Mouse (Mus musculus): ENCODE measurements around the gene St8sia1. TPM values are rescaled to one million over a fixed set of nuclear protein-coding genes. Genes with fewer than 3 reads are reported as not detected.

Gene St8sia1
- polyA plus RNA-seq, 1 experiment from 2014 or later, result 1.1 TPM

GRCm38 (mm10) chr6:142837326-142837725 is 126.9 kb downstream of the St8sia1 start:
- Histone ChIP-seq H3K4me3 (ENCODE audit: low read depth, low read length) (no peak overlapping the region), H3K9ac (replicated peaks; ENCODE audit: low read depth, low read length) (no peak overlapping the region), H3K36me3 (ENCODE audit: control insufficient read depth, insufficient read depth, low read length) (no peaks in the 10 kb centered on the region), H3K27ac (ENCODE audit: low read length) (no peak overlapping the region), H3K27me3 (ENCODE audit: control insufficient read depth, insufficient read depth, low read length) (no peaks in the 10 kb centered on the region), H3K9me3 (ENCODE audit: control insufficient read depth, low read depth, low read length) (no peaks in the 10 kb centered on the region), H3K4me2 (replicated peaks; ENCODE audit: low read depth, low read length) (no peak overlapping the region), H3K4me1 (ENCODE audit: control insufficient read depth, insufficient read depth, low read length) (no peaks in the 10 kb centered on the region)
- no peak for ATAC-seq (ENCODE audit: insufficient number of reproducible peaks, insufficient read depth, low FRiP score, low read depth)
- WGBS, result 69% methylated on average over 9 of the region's 9 CpGs

GRCm38 (mm10) chr6:142835726-142836125 is 128.5 kb downstream of the St8sia1 start:
- Histone ChIP-seq H3K9me3 (ENCODE audit: control insufficient read depth, low read depth, low read length) (no peaks in the 10 kb centered on the region), H3K4me1 (ENCODE audit: control insufficient read depth, insufficient read depth, low read length) (no peaks in the 10 kb centered on the region), H3K36me3 (ENCODE audit: control insufficient read depth, insufficient read depth, low read length) (no peaks in the 10 kb centered on the region), H3K27ac (ENCODE audit: low read length) (no peak overlapping the region), H3K4me3 (ENCODE audit: low read depth, low read length) (no peak overlapping the region), H3K9ac (replicated peaks; ENCODE audit: low read depth, low read length) (no peak overlapping the region), H3K4me2 (replicated peaks; ENCODE audit: low read depth, low read length) (no peak overlapping the region), H3K27me3 (ENCODE audit: control insufficient read depth, insufficient read depth, low read length) (no peaks in the 10 kb centered on the region)
- WGBS, result 59% methylated on average over 18 of the region's 18 CpGs
- no peak for ATAC-seq (ENCODE audit: insufficient number of reproducible peaks, insufficient read depth, low FRiP score, low read depth)

DNA sequence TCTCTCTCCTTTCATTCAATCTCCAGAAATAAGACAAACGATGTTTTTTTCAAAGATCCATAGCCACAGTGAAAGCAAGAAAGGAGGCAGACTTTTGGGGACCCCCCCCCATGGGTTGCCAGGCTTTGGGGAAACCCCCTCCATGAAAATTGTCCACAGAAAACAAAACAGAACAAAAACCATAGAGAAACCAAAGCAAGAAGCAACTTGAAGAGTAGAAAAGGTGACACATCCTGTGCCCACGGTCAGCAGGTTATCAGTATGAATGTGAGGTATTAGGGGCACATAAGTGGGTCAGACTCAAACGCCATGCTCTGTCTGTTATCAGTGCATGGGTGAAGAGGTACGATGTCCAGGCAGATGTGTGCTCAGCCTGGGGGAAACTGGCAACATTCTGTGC is 129.3 kb downstream of the St8sia1 start:
- Histone ChIP-seq H3K27ac (ENCODE audit: low read length) (no peak overlapping the region), H3K27me3 (ENCODE audit: control insufficient read depth, insufficient read depth, low read length) (no peaks in the 10 kb centered on the region), H3K4me3 (ENCODE audit: low read depth, low read length) (no peak overlapping the region), H3K9me3 (ENCODE audit: control insufficient read depth, low read depth, low read length) (no peaks in the 10 kb centered on the region), H3K4me1 (ENCODE audit: control insufficient read depth, insufficient read depth, low read length) (no peaks in the 10 kb centered on the region), H3K4me2 (replicated peaks; ENCODE audit: low read depth, low read length) (no peak overlapping the region), H3K36me3 (ENCODE audit: control insufficient read depth, insufficient read depth, low read length) (no peaks in the 10 kb centered on the region), H3K9ac (replicated peaks; ENCODE audit: low read depth, low read length) (no peak overlapping the region)
- WGBS, result 60% methylated on average over 4 of the region's 4 CpGs
- ATAC-seq (ENCODE audit: insufficient number of reproducible peaks, insufficient read depth, low FRiP score, low read depth), result no peak

GRCm38 (mm10) chr6:142831706-142832105 is 132.5 kb downstream of the St8sia1 start:
- H3K27ac ChIP-seq (ENCODE audit: low read length), result no peak overlapping the region
- H3K9ac ChIP-seq (replicated peaks; ENCODE audit: low read depth, low read length), result no peak overlapping the region
- H3K27me3 ChIP-seq (ENCODE audit: control insufficient read depth, insufficient read depth, low read length), result no peaks in the 10 kb centered on the region
- no peaks in the 10 kb centered on the region for H3K4me1 ChIP-seq (ENCODE audit: control insufficient read depth, insufficient read depth, low read length)
- H3K4me3 ChIP-seq (ENCODE audit: low read depth, low read length), result no peak overlapping the region
- H3K36me3 ChIP-seq (ENCODE audit: control insufficient read depth, insufficient read depth, low read length), result no peaks in the 10 kb centered on the region
- H3K9me3 ChIP-seq (ENCODE audit: control insufficient read depth, low read depth, low read length), result no peaks in the 10 kb centered on the region
- no peak for ATAC-seq (ENCODE audit: insufficient number of reproducible peaks, insufficient read depth, low FRiP score, low read depth)
- 68% methylated on average over 3 of the region's 3 CpGs for WGBS
- H3K4me2 ChIP-seq (replicated peaks; ENCODE audit: low read depth, low read length), result no peak overlapping the region

- no peak overlapping the region for H3K27ac ChIP-seq (ENCODE audit: low read length)
- ATAC-seq (ENCODE audit: insufficient number of reproducible peaks, insufficient read depth, low FRiP score, low read depth), result no peak
- 17% methylated on average over 8 of the region's 8 CpGs for WGBS
- H3K4me2 ChIP-seq (replicated peaks; ENCODE audit: low read depth, low read length), result no peak overlapping the region
- H3K9ac ChIP-seq (replicated peaks; ENCODE audit: low read depth, low read length), result no peak overlapping the region
- no peaks in the 10 kb centered on the region for H3K36me3 ChIP-seq (ENCODE audit: control insufficient read depth, insufficient read depth, low read length)
- H3K4me3 ChIP-seq (ENCODE audit: low read depth, low read length), result no peak overlapping the region
- H3K27me3 ChIP-seq (ENCODE audit: control insufficient read depth, insufficient read depth, low read length), result no peaks in the 10 kb centered on the region
- no peaks in the 10 kb centered on the region for H3K9me3 ChIP-seq (ENCODE audit: control insufficient read depth, low read depth, low read length)
- H3K4me1 ChIP-seq (ENCODE audit: control insufficient read depth, insufficient read depth, low read length), result no peaks in the 10 kb centered on the region
These were observed 133.0 kb downstream of the St8sia1 start for GRCm38 (mm10) chr6:142831243-142831642.

- no peaks in the 10 kb centered on the region for H3K36me3 ChIP-seq (ENCODE audit: control insufficient read depth, insufficient read depth, low read length)
- H3K4me3 ChIP-seq (ENCODE audit: low read depth, low read length), result no peak overlapping the region
- H3K27ac ChIP-seq (ENCODE audit: low read length), result no peak overlapping the region
- no peaks in the 10 kb centered on the region for H3K9me3 ChIP-seq (ENCODE audit: control insufficient read depth, low read depth, low read length)
- no peak for ATAC-seq (ENCODE audit: insufficient number of reproducible peaks, insufficient read depth, low FRiP score, low read depth)
- no peak overlapping the region for H3K9ac ChIP-seq (replicated peaks; ENCODE audit: low read depth, low read length)
- WGBS, result 94% methylated on average over 3 of the region's 3 CpGs
- H3K4me1 ChIP-seq (ENCODE audit: control insufficient read depth, insufficient read depth, low read length), result no peaks in the 10 kb centered on the region
- no peaks in the 10 kb centered on the region for H3K27me3 ChIP-seq (ENCODE audit: control insufficient read depth, insufficient read depth, low read length)
- no peak overlapping the region for H3K4me2 ChIP-seq (replicated peaks; ENCODE audit: low read depth, low read length)
These were observed 134.0 kb downstream of the St8sia1 start for GRCm38 (mm10) chr6:142830221-142830620.

DNA sequence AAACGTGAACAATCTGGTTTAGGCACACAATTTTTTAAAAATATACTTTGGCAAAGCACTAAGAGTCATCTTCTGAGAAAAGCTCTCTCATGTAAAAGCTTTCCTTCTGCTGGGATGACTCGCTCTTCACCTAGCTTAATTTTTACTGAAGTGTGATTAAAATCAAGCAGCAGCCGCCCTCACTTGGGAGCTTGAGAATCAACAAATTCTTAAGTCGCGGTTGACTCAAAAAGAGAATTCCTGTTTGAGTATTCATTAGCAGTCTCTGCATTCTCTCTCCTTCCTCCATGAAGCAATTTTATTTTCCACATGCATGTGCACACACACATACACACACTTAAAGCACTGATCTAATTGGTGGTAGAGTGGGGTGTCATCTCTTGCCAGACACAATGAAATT is 138.8 kb downstream of the St8sia1 start:
- Histone ChIP-seq H3K36me3 (ENCODE audit: control insufficient read depth, insufficient read depth, low read length) (no peaks in the 10 kb centered on the region), H3K4me2 (replicated peaks; ENCODE audit: low read depth, low read length) (no peak overlapping the region), H3K4me1 (ENCODE audit: control insufficient read depth, insufficient read depth, low read length) (no peaks in the 10 kb centered on the region), H3K27ac (ENCODE audit: low read length) (no peak overlapping the region), H3K9ac (replicated peaks; ENCODE audit: low read depth, low read length) (no peak overlapping the region), H3K4me3 (ENCODE audit: low read depth, low read length) (no peak overlapping the region), H3K9me3 (ENCODE audit: control insufficient read depth, low read depth, low read length) (no peaks in the 10 kb centered on the region), H3K27me3 (ENCODE audit: control insufficient read depth, insufficient read depth, low read length) (no peaks in the 10 kb centered on the region)
- ATAC-seq (ENCODE audit: insufficient number of reproducible peaks, insufficient read depth, low FRiP score, low read depth), result no peak
- WGBS, result 79% methylated on average over 5 of the region's 5 CpGs

GRCm38 (mm10) chr6:142823008-142823787 is 141.1 kb downstream of the St8sia1 start:
- Histone ChIP-seq H3K36me3 (ENCODE audit: control insufficient read depth, insufficient read depth, low read length) (no peaks in the 10 kb centered on the region), H3K4me3 (ENCODE audit: low read depth, low read length) (no peak overlapping the region), H3K4me1 (ENCODE audit: control insufficient read depth, insufficient read depth, low read length) (no peaks in the 10 kb centered on the region), H3K27ac (ENCODE audit: low read length) (no peak overlapping the region), H3K4me2 (replicated peaks; ENCODE audit: low read depth, low read length) (no peak overlapping the region), H3K9ac (replicated peaks; ENCODE audit: low read depth, low read length) (no peak overlapping the region), H3K9me3 (ENCODE audit: control insufficient read depth, low read depth, low read length) (no peaks in the 10 kb centered on the region), H3K27me3 (ENCODE audit: control insufficient read depth, insufficient read depth, low read length) (no peaks in the 10 kb centered on the region)
- WGBS, result 57% methylated on average over 5 of the region's 5 CpGs
- no peak for ATAC-seq (ENCODE audit: insufficient number of reproducible peaks, insufficient read depth, low FRiP score, low read depth)

DNA sequence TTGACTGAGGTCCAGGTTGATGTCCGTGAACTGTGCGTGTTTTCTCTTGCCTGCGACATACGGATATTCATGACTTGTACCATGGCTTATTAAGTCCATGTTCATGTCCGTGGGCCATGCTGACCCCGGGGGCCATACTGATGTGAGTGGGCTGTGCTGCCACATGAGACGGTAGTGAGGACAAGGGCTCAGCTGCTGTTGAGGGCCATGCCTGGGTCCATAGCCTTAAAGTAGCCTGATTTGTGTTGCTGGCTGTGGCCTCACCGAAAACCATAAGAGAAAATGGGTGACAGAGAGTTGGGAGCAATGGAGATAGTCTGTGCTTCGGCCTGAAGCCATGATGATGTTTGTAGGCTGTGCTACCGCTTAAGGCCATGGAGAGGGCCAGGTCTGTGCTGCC is 145.9 kb downstream of the St8sia1 start:
- H3K27me3 ChIP-seq (ENCODE audit: control insufficient read depth, insufficient read depth, low read length), result no peaks in the 10 kb centered on the region
- 95% methylated on average over 10 of the region's 10 CpGs for WGBS
- H3K9me3 ChIP-seq (ENCODE audit: control insufficient read depth, low read depth, low read length), result no peaks in the 10 kb centered on the region
- H3K9ac ChIP-seq (replicated peaks; ENCODE audit: low read depth, low read length), result no peak overlapping the region
- H3K4me1 ChIP-seq (ENCODE audit: control insufficient read depth, insufficient read depth, low read length), result no peaks in the 10 kb centered on the region
- no peak for ATAC-seq (ENCODE audit: insufficient number of reproducible peaks, insufficient read depth, low FRiP score, low read depth)
- no peak overlapping the region for H3K27ac ChIP-seq (ENCODE audit: low read length)
- no peak overlapping the region for H3K4me2 ChIP-seq (replicated peaks; ENCODE audit: low read depth, low read length)
- H3K4me3 ChIP-seq (ENCODE audit: low read depth, low read length), result no peak overlapping the region
- no peaks in the 10 kb centered on the region for H3K36me3 ChIP-seq (ENCODE audit: control insufficient read depth, insufficient read depth, low read length)
